Mouse (Mus musculus): ENCODE measurements around the gene Hist1h4h. TPM values are rescaled to one million over a fixed set of nuclear protein-coding genes. Genes with fewer than 3 reads are reported as not detected.

The Hist1h4h gene
- polyA plus RNA-seq, 1 experiment from 2014 or later, result 2.9 TPM

GRCm38 (mm10) chr13:23505662-23506345 lies 25.0 kb upstream of the Hist1h4h start:
- Histone ChIP-seq H3K4me2 (ENCODE audit: low read length) (no peak overlapping the region), H3K36me3 (ENCODE audit: control insufficient read depth, insufficient read depth) (no peaks in the 10 kb centered on the region), H3K27me3 (replicated peaks; ENCODE audit: control insufficient read depth, insufficient read depth, low read length) (no peaks in the 10 kb centered on the region), H3K9ac (replicated peaks; ENCODE audit: low read depth, low read length) (no peak overlapping the region), H3K27ac (ENCODE audit: low read length) (no peak overlapping the region), H3K9me3 (ENCODE audit: control insufficient read depth, low read length) (no peaks in the 10 kb centered on the region), H3K4me1 (replicated peaks; ENCODE audit: control insufficient read depth, insufficient read depth, low read length) (peaks cover 5% of the 10 kb centered on the region; the same call in 1 of the 2 replicates), H3K4me3 (replicated peaks; ENCODE audit: low read length) (no peak overlapping the region)
- ATAC-seq, result no peak
- WGBS, result 9% methylated on average over 14 of the region's 14 CpGs

- Histone ChIP-seq H3K4me2 (ENCODE audit: low read length) (no peak overlapping the region), H3K27ac (ENCODE audit: low read length) (no peak overlapping the region), H3K4me1 (replicated peaks; ENCODE audit: control insufficient read depth, insufficient read depth, low read length) (peaks cover 5% of the 10 kb centered on the region; the same call in 1 of the 2 replicates), H3K9ac (replicated peaks; ENCODE audit: low read depth, low read length) (no peak overlapping the region), H3K36me3 (ENCODE audit: control insufficient read depth, insufficient read depth) (no peaks in the 10 kb centered on the region), H3K4me3 (replicated peaks; ENCODE audit: low read length) (no peak overlapping the region), H3K9me3 (ENCODE audit: control insufficient read depth, low read length) (no peaks in the 10 kb centered on the region), H3K27me3 (replicated peaks; ENCODE audit: control insufficient read depth, insufficient read depth, low read length) (no peaks in the 10 kb centered on the region)
- whole genome bisulfite sequencing, result 11% methylated on average over 13 of the region's 13 CpGs
- ATAC-seq, result no peak
Measured at GRCm38 (mm10) chr13:23506351-23506750, 24.5 kb upstream of the Hist1h4h start.

- Histone ChIP-seq H3K27me3 (replicated peaks; ENCODE audit: control insufficient read depth, insufficient read depth, low read length) (no peaks in the 10 kb centered on the region), H3K4me3 (replicated peaks; ENCODE audit: low read length) (no peak overlapping the region), H3K9me3 (ENCODE audit: control insufficient read depth, low read length) (no peaks in the 10 kb centered on the region), H3K9ac (replicated peaks; ENCODE audit: low read depth, low read length) (no peak overlapping the region), H3K27ac (ENCODE audit: low read length) (no peak overlapping the region), H3K4me2 (ENCODE audit: low read length) (no peak overlapping the region), H3K36me3 (ENCODE audit: control insufficient read depth, insufficient read depth) (no peaks in the 10 kb centered on the region), H3K4me1 (replicated peaks; ENCODE audit: control insufficient read depth, insufficient read depth, low read length) (peaks cover 5% of the 10 kb centered on the region; the same call in 1 of the 2 replicates)
- WGBS, result 24% methylated on average over 14 of the region's 14 CpGs
- no peak for ATAC-seq
Measured at GRCm38 (mm10) chr13:23506819-23507515, 23.9 kb upstream of the Hist1h4h start.

GRCm38 (mm10) chr13:23510127-23510526 lies 20.7 kb upstream of the Hist1h4h start:
- Histone ChIP-seq H3K36me3 (ENCODE audit: control insufficient read depth, insufficient read depth) (no peaks in the 10 kb centered on the region), H3K4me2 (ENCODE audit: low read length) (no peak overlapping the region), H3K9me3 (ENCODE audit: control insufficient read depth, low read length) (no peaks in the 10 kb centered on the region), H3K27me3 (replicated peaks; ENCODE audit: control insufficient read depth, insufficient read depth, low read length) (no peaks in the 10 kb centered on the region), H3K27ac (ENCODE audit: low read length) (no peak overlapping the region), H3K9ac (replicated peaks; ENCODE audit: low read depth, low read length) (no peak overlapping the region), H3K4me1 (replicated peaks; ENCODE audit: control insufficient read depth, insufficient read depth, low read length) (peaks cover 5% of the 10 kb centered on the region; the same call in 1 of the 2 replicates), H3K4me3 (replicated peaks; ENCODE audit: low read length) (no peak overlapping the region)
- no peak for ATAC-seq
- 59% methylated on average over 1 of the region's 1 CpGs for WGBS

GRCm38 (mm10) chr13:23513517-23513916 lies 17.3 kb upstream of the Hist1h4h start:
- H3K9ac ChIP-seq (replicated peaks; ENCODE audit: low read depth, low read length), result no peak overlapping the region
- no peaks in the 10 kb centered on the region for H3K27me3 ChIP-seq (replicated peaks; ENCODE audit: control insufficient read depth, insufficient read depth, low read length)
- WGBS, result 91% methylated on average over 1 of the region's 1 CpGs
- ATAC-seq, result no peak
- H3K36me3 ChIP-seq (ENCODE audit: control insufficient read depth, insufficient read depth), result no peaks in the 10 kb centered on the region
- peaks cover 7% of the 10 kb centered on the region for H3K4me1 ChIP-seq (replicated peaks; ENCODE audit: control insufficient read depth, insufficient read depth, low read length)
- no peak overlapping the region for H3K4me3 ChIP-seq (replicated peaks; ENCODE audit: low read length)
- H3K9me3 ChIP-seq (ENCODE audit: control insufficient read depth, low read length), result no peaks in the 10 kb centered on the region
- no peak overlapping the region for H3K4me2 ChIP-seq (ENCODE audit: low read length)
- no peak overlapping the region for H3K27ac ChIP-seq (ENCODE audit: low read length)

- no peaks in the 10 kb centered on the region for H3K9me3 ChIP-seq (ENCODE audit: control insufficient read depth, low read length)
- H3K4me1 ChIP-seq (replicated peaks; ENCODE audit: control insufficient read depth, insufficient read depth, low read length), result peaks cover 7% of the 10 kb centered on the region
- no peak for ATAC-seq
- no peak overlapping the region for H3K4me2 ChIP-seq (ENCODE audit: low read length)
- 78% methylated on average over 5 of the region's 5 CpGs for WGBS
- no peak overlapping the region for H3K4me3 ChIP-seq (replicated peaks; ENCODE audit: low read length)
- no peaks in the 10 kb centered on the region for H3K36me3 ChIP-seq (ENCODE audit: control insufficient read depth, insufficient read depth)
- no peak overlapping the region for H3K27ac ChIP-seq (ENCODE audit: low read length)
- no peak overlapping the region for H3K9ac ChIP-seq (replicated peaks; ENCODE audit: low read depth, low read length)
- no peaks in the 10 kb centered on the region for H3K27me3 ChIP-seq (replicated peaks; ENCODE audit: control insufficient read depth, insufficient read depth, low read length)
Measured at GRCm38 (mm10) chr13:23515281-23515680, 15.6 kb upstream of the Hist1h4h start.

- no peak overlapping the region for H3K27ac ChIP-seq (ENCODE audit: low read length)
- H3K4me1 ChIP-seq (replicated peaks; ENCODE audit: control insufficient read depth, insufficient read depth, low read length), result peaks cover 7% of the 10 kb centered on the region
- H3K9me3 ChIP-seq (ENCODE audit: control insufficient read depth, low read length), result no peaks in the 10 kb centered on the region
- WGBS, result 53% methylated on average over 15 of the region's 15 CpGs
- H3K36me3 ChIP-seq (ENCODE audit: control insufficient read depth, insufficient read depth), result no peaks in the 10 kb centered on the region
- peak overlapping the region; percentile 53 for H3K9ac ChIP-seq (replicated peaks; ENCODE audit: low read depth, low read length)
- no peaks in the 10 kb centered on the region for H3K27me3 ChIP-seq (replicated peaks; ENCODE audit: control insufficient read depth, insufficient read depth, low read length)
- H3K4me3 ChIP-seq (replicated peaks; ENCODE audit: low read length), result peak overlapping the region; percentile 41
- peak overlapping the region; percentile 67 for H3K4me2 ChIP-seq (ENCODE audit: low read length)
- ATAC-seq, result no peak
Measured at GRCm38 (mm10) chr13:23515826-23516620, 14.8 kb upstream of the Hist1h4h start.

GRCm38 (mm10) chr13:23516822-23517602 lies 13.8 kb upstream of the Hist1h4h start:
- 0 out of 2 replicates have a peak overlapping the region, but pooled peaks have one; percentile 34 for H3K9ac ChIP-seq (replicated peaks; ENCODE audit: low read depth, low read length)
- H3K4me1 ChIP-seq (replicated peaks; ENCODE audit: control insufficient read depth, insufficient read depth, low read length), result peaks cover 7% of the 10 kb centered on the region
- WGBS, result under 1% methylated on average over 19 of the region's 19 CpGs
- H3K27ac ChIP-seq (ENCODE audit: low read length), result peak overlapping the region; percentile 68; the same call in 1 of the 2 replicates
- H3K4me2 ChIP-seq (ENCODE audit: low read length), result peak overlapping the region; percentile 72
- H3K36me3 ChIP-seq (ENCODE audit: control insufficient read depth, insufficient read depth), result no peaks in the 10 kb centered on the region
- no peaks in the 10 kb centered on the region for H3K9me3 ChIP-seq (ENCODE audit: control insufficient read depth, low read length)
- H3K4me3 ChIP-seq (replicated peaks; ENCODE audit: low read length), result peak overlapping the region; percentile 54
- no peaks in the 10 kb centered on the region for H3K27me3 ChIP-seq (replicated peaks; ENCODE audit: control insufficient read depth, insufficient read depth, low read length)
- peak; percentile 70 for ATAC-seq

Data from forebrain, embryonic 16.5 days (tissue).